Mouse (Mus musculus) embryonic fibroblast, embryonic 13.5 days (primary cell): Measurements from ENCODE around the gene Ryk.

ENCODE experiments used
- CTCF ChIP-seq: IDR thresholded peaks from 2 replicates; pipeline ENCODE4 v1.5.1; 2011; ENCODE audit warnings: mild to moderate bottlenecking, control low read depth, low read length, moderate library complexity, borderline replicate concordance; ENCODE audit not compliant: insufficient read depth
- POLR2A ChIP-seq: IDR thresholded peaks from 2 replicates; pipeline ENCODE4 v1.6.1; 2011; ENCODE audit warnings: low read depth, mild to moderate bottlenecking, control low read depth, low read length, moderate library complexity

GRCm38 (mm10) chr9:102866893-102867292 lies 32.2 kb downstream of the Ryk start:
- TF ChIP-seq POLR2A (no peak), CTCF (peak; percentile 79; the same call in 1 of the 2 replicates)
